Mouse (Mus musculus) olfactory bulb, adult 2 months (tissue): ENCODE measurements around the gene Spns2.

ENCODE experiments used
- CTCF ChIP-seq: fragments of 200-500 bp; IDR thresholded peaks from 2 replicates; pipeline ENCODE4 v1.5.1; 2012; ENCODE audit warnings: low read depth, mild to moderate bottlenecking, low read length, moderate library complexity; ENCODE audit not compliant: insufficient read depth
- POLR2A ChIP-seq: fragments of 200-500 bp; IDR thresholded peaks from 2 replicates; pipeline ENCODE4 v1.6.1; 2012; ENCODE audit warnings: mild to moderate bottlenecking, low read depth, low read length, moderate library complexity; ENCODE audit not compliant: insufficient read depth

- TF ChIP-seq POLR2A (no peak), CTCF (no peak)
Measured at GRCm38 (mm10) chr11:72402969-72403368, 86.7 kb downstream of the Spns2 start.
